Mouse (Mus musculus) embryo, embryonic 10 days (tissue): Measurements from ENCODE around the gene Ryk.

Experiments used
- DNase-seq: peaks from one replicate; pipeline ENCODE4 v3.0.0-alpha.2; 2015; ENCODE audit warnings: low spot score

Ryk gene

GRCm38 (mm10) chr9:102834742-102835591 is at the start of gene Ryk:
TSS of gene Ryk (plus strand) at chr9:102834917.
- DNase-seq = peak; percentile 81

- no peak for DNase-seq
Measured at GRCm38 (mm10) chr9:102789491-102789890, 45.2 kb upstream of the Ryk start.

GRCm38 (mm10) chr9:102791845-102792244 is 42.9 kb upstream of the Ryk start:
- DNase-seq = no peak

- DNase-seq = no peak
Measured at GRCm38 (mm10) chr9:102792836-102793235, 41.9 kb upstream of the Ryk start.

- no peak for DNase-seq
Measured at GRCm38 (mm10) chr9:102793286-102793809, 41.4 kb upstream of the Ryk start.

- DNase-seq = no peak
Measured at GRCm38 (mm10) chr9:102798406-102798805, 36.3 kb upstream of the Ryk start.

GRCm38 (mm10) chr9:102806056-102806573 is 28.6 kb upstream of the Ryk start:
- no peak for DNase-seq

- no peak for DNase-seq
Measured at GRCm38 (mm10) chr9:102811192-102811591, 23.5 kb upstream of the Ryk start.

- no peak for DNase-seq
Measured at GRCm38 (mm10) chr9:102818228-102818627, 16.5 kb upstream of the Ryk start.

GRCm38 (mm10) chr9:102828604-102829003 is 6.1 kb upstream of the Ryk start:
- no peak for DNase-seq

GRCm38 (mm10) chr9:102831541-102831940 is 3.2 kb upstream of the Ryk start:
- DNase-seq = no peak

GRCm38 (mm10) chr9:102834414-102834741 is 339 bp upstream of the Ryk start:
- DNase-seq = no peak

- DNase-seq = no peak
Measured at GRCm38 (mm10) chr9:102836279-102836678, 1.6 kb downstream of the Ryk start.

- DNase-seq = no peak
Measured at GRCm38 (mm10) chr9:102840792-102841778, 6.4 kb downstream of the Ryk start.

GRCm38 (mm10) chr9:102841832-102842231 is 7.1 kb downstream of the Ryk start:
- no peak for DNase-seq

- DNase-seq = no peak
Measured at GRCm38 (mm10) chr9:102842498-102842897, 7.8 kb downstream of the Ryk start.

- DNase-seq = no peak
Measured at GRCm38 (mm10) chr9:102843577-102843976, 8.9 kb downstream of the Ryk start.

- DNase-seq = no peak
Measured at GRCm38 (mm10) chr9:102845851-102846250, 11.1 kb downstream of the Ryk start.

GRCm38 (mm10) chr9:102846348-102846747 is 11.6 kb downstream of the Ryk start:
- DNase-seq = no peak

- no peak for DNase-seq
Measured at GRCm38 (mm10) chr9:102852076-102853022, 17.6 kb downstream of the Ryk start.

- DNase-seq = no peak
Measured at GRCm38 (mm10) chr9:102857856-102858255, 23.1 kb downstream of the Ryk start.
